Mouse (Mus musculus) E14TG2a.4 (cell line): ENCODE measurements around the gene Med20.

Source experiments
- CTCF ChIP-seq: conservative IDR thresholded peaks from 2 replicates; pipeline ENCODE4 v1.5.1; 2014; ENCODE audit warnings: low read length
- NANOG ChIP-seq: IDR thresholded peaks from 2 replicates; pipeline ENCODE4 v1.6.1; 2014; ENCODE audit warnings: borderline replicate concordance, low read length, mixed read lengths
- POU5F1 ChIP-seq: IDR thresholded peaks from 2 replicates; pipeline ENCODE4 v1.6.1; 2014; ENCODE audit warnings: low read length, borderline replicate concordance

DNA sequence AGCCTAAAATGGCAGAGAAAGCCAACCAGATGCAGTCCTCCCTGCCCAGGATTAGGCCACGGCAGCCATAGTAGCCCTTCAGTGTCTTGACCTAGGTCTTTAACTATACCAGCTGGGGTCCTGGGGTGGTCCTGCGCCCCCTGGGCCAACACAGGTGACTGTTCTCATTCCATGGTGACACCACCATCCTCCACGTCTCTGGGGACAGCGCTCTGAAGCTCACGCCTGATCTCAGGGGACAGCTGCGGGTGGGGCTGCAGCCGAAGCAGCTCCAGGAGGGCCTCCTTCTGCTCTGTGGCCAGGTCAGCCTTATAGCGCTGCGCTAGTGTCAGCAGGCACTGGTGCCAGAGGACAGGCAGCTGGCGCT is 10.0 kb upstream of the Med20 start:
- no peak for TF ChIP-seq CTCF
- no peak for TF ChIP-seq NANOG
- no peak for TF ChIP-seq POU5F1
